Mouse (Mus musculus): ENCODE results near the gene Tfap2a. TPM values are rescaled to one million over a fixed set of nuclear protein-coding genes. Genes with fewer than 3 reads are reported as not detected.

Tfap2a gene
- polyA plus RNA-seq, 1 experiment from 2014 or later, result 0.20 TPM

- no peaks in the 10 kb centered on the region for H3K9me3 ChIP-seq (replicated peaks; ENCODE audit: control insufficient read depth, low read length)
- no peak for DNase-seq (ENCODE audit: low spot score)
- WGBS, result 21% methylated on average over 9 of the region's 9 CpGs
Observed at GRCm38 (mm10) chr13:40719741-40720082, 18.5 kb downstream of the Tfap2a start.

GRCm38 (mm10) chr13:40719066-40719740 lies 19.0 kb downstream of the Tfap2a start:
- H3K27ac ChIP-seq (ENCODE audit: low read depth, low read length), result no peak overlapping the region
- no peaks in the 10 kb centered on the region for H3K9me3 ChIP-seq (replicated peaks; ENCODE audit: control insufficient read depth, low read length)
- H3K4me1 ChIP-seq (ENCODE audit: control insufficient read depth, insufficient read depth, low read length), result peaks cover 4% of the 10 kb centered on the region; the same call in 1 of the 2 replicates
- H3K4me2 ChIP-seq (ENCODE audit: low read length), result no peak overlapping the region
- DNase-seq (ENCODE audit: low spot score) (no peak), ATAC-seq (no peak)
- WGBS, result 32% methylated on average over 14 of the region's 14 CpGs
- peaks cover 81% of the 10 kb centered on the region for H3K27me3 ChIP-seq (replicated peaks; ENCODE audit: control insufficient read depth, insufficient read depth, low read length)
- no peaks in the 10 kb centered on the region for H3K36me3 ChIP-seq (ENCODE audit: control insufficient read depth, insufficient read depth, low read length)
- no peak overlapping the region for H3K4me3 ChIP-seq (ENCODE audit: low read depth, low read length)
- H3K9ac ChIP-seq (ENCODE audit: low read length), result no peak overlapping the region

More at GRCm38 (mm10) chr13:40719741-40720082, 18.5 kb downstream of the Tfap2a start:
- Histone ChIP-seq H3K36me3 (ENCODE audit: control insufficient read depth, insufficient read depth, low read length) (no peaks in the 10 kb centered on the region), H3K4me2 (ENCODE audit: low read length) (no peak overlapping the region), H3K9ac (ENCODE audit: low read length) (no peak overlapping the region), H3K4me1 (ENCODE audit: control insufficient read depth, insufficient read depth, low read length) (peaks cover 4% of the 10 kb centered on the region; the same call in 1 of the 2 replicates), H3K27ac (ENCODE audit: low read depth, low read length) (no peak overlapping the region), H3K4me3 (ENCODE audit: low read depth, low read length) (no peak overlapping the region), H3K27me3 (replicated peaks; ENCODE audit: control insufficient read depth, insufficient read depth, low read length) (peaks cover 81% of the 10 kb centered on the region)
- no peak for ATAC-seq

- DNase-seq (ENCODE audit: low spot score), result no peak
Observed at GRCm38 (mm10) chr13:40716771-40717716, 21.1 kb downstream of the Tfap2a start.

GRCm38 (mm10) chr13:40714531-40714930 lies 23.6 kb downstream of the Tfap2a start:
- H3K27me3 ChIP-seq (replicated peaks; ENCODE audit: control insufficient read depth, insufficient read depth, low read length), result peaks cover 91% of the 10 kb centered on the region
- ATAC-seq, result no peak

More at GRCm38 (mm10) chr13:40716771-40717716, 21.1 kb downstream of the Tfap2a start:
- 8% methylated on average over 36 of the region's 37 CpGs for WGBS
- H3K9ac ChIP-seq (ENCODE audit: low read length), result no peak overlapping the region
- no peak for ATAC-seq
- no peak overlapping the region for H3K4me3 ChIP-seq (ENCODE audit: low read depth, low read length)
- H3K36me3 ChIP-seq (ENCODE audit: control insufficient read depth, insufficient read depth, low read length), result no peaks in the 10 kb centered on the region
- H3K4me1 ChIP-seq (ENCODE audit: control insufficient read depth, insufficient read depth, low read length), result no peaks in the 10 kb centered on the region
- H3K9me3 ChIP-seq (replicated peaks; ENCODE audit: control insufficient read depth, low read length), result no peaks in the 10 kb centered on the region
- H3K27me3 ChIP-seq (replicated peaks; ENCODE audit: control insufficient read depth, insufficient read depth, low read length), result peaks cover 89% of the 10 kb centered on the region
- H3K27ac ChIP-seq (ENCODE audit: low read depth, low read length), result no peak overlapping the region
- no peak overlapping the region for H3K4me2 ChIP-seq (ENCODE audit: low read length)

GRCm38 (mm10) chr13:40713681-40714080 lies 24.5 kb downstream of the Tfap2a start:
- Histone ChIP-seq H3K36me3 (ENCODE audit: control insufficient read depth, insufficient read depth, low read length) (no peaks in the 10 kb centered on the region), H3K27ac (ENCODE audit: low read depth, low read length) (no peak overlapping the region), H3K9me3 (replicated peaks; ENCODE audit: control insufficient read depth, low read length) (no peaks in the 10 kb centered on the region), H3K9ac (ENCODE audit: low read length) (no peak overlapping the region), H3K4me1 (ENCODE audit: control insufficient read depth, insufficient read depth, low read length) (no peaks in the 10 kb centered on the region), H3K27me3 (replicated peaks; ENCODE audit: control insufficient read depth, insufficient read depth, low read length) (peaks cover 86% of the 10 kb centered on the region), H3K4me2 (ENCODE audit: low read length) (no peak overlapping the region), H3K4me3 (ENCODE audit: low read depth, low read length) (no peak overlapping the region)
- DNase-seq (ENCODE audit: low spot score), result no peak
- ATAC-seq, result no peak
- WGBS, result 6% methylated on average over 5 of the region's 5 CpGs

More at GRCm38 (mm10) chr13:40714531-40714930, 23.6 kb downstream of the Tfap2a start:
- Histone ChIP-seq H3K4me3 (ENCODE audit: low read depth, low read length) (no peak overlapping the region), H3K4me2 (ENCODE audit: low read length) (no peak overlapping the region), H3K27ac (ENCODE audit: low read depth, low read length) (no peak overlapping the region), H3K4me1 (ENCODE audit: control insufficient read depth, insufficient read depth, low read length) (no peaks in the 10 kb centered on the region), H3K36me3 (ENCODE audit: control insufficient read depth, insufficient read depth, low read length) (no peaks in the 10 kb centered on the region), H3K9ac (ENCODE audit: low read length) (no peak overlapping the region), H3K9me3 (replicated peaks; ENCODE audit: control insufficient read depth, low read length) (no peaks in the 10 kb centered on the region)
- 3% methylated on average over 2 of the region's 2 CpGs for WGBS
- no peak for DNase-seq (ENCODE audit: low spot score)

- no peak overlapping the region for H3K27ac ChIP-seq (ENCODE audit: low read depth, low read length)
- peaks cover 84% of the 10 kb centered on the region for H3K27me3 ChIP-seq (replicated peaks; ENCODE audit: control insufficient read depth, insufficient read depth, low read length)
- no peak overlapping the region for H3K9ac ChIP-seq (ENCODE audit: low read length)
- DNase-seq (ENCODE audit: low spot score), result no peak
- 7% methylated on average over 4 of the region's 4 CpGs for WGBS
- ATAC-seq, result no peak
- H3K4me3 ChIP-seq (ENCODE audit: low read depth, low read length), result no peak overlapping the region
- H3K36me3 ChIP-seq (ENCODE audit: control insufficient read depth, insufficient read depth, low read length), result no peaks in the 10 kb centered on the region
- no peaks in the 10 kb centered on the region for H3K9me3 ChIP-seq (replicated peaks; ENCODE audit: control insufficient read depth, low read length)
- no peaks in the 10 kb centered on the region for H3K4me1 ChIP-seq (ENCODE audit: control insufficient read depth, insufficient read depth, low read length)
- H3K4me2 ChIP-seq (ENCODE audit: low read length), result no peak overlapping the region
Observed at GRCm38 (mm10) chr13:40713241-40713640, 24.9 kb downstream of the Tfap2a start.

- Histone ChIP-seq H3K4me1 (ENCODE audit: control insufficient read depth, insufficient read depth, low read length) (no peaks in the 10 kb centered on the region), H3K4me2 (ENCODE audit: low read length) (no peak overlapping the region), H3K27me3 (replicated peaks; ENCODE audit: control insufficient read depth, insufficient read depth, low read length) (peaks cover 84% of the 10 kb centered on the region), H3K9me3 (replicated peaks; ENCODE audit: control insufficient read depth, low read length) (no peaks in the 10 kb centered on the region), H3K4me3 (ENCODE audit: low read depth, low read length) (no peak overlapping the region), H3K27ac (ENCODE audit: low read depth, low read length) (no peak overlapping the region), H3K36me3 (ENCODE audit: control insufficient read depth, insufficient read depth, low read length) (no peaks in the 10 kb centered on the region), H3K9ac (ENCODE audit: low read length) (no peak overlapping the region)
- WGBS, result 2% methylated on average over 4 of the region's 4 CpGs
- DNase-seq (ENCODE audit: low spot score) (no peak), ATAC-seq (peak; percentile 21)
Observed at GRCm38 (mm10) chr13:40712526-40712832, 25.7 kb downstream of the Tfap2a start.

GRCm38 (mm10) chr13:40711661-40712525 lies 26.3 kb downstream of the Tfap2a start:
- Histone ChIP-seq H3K9ac (ENCODE audit: low read length) (no peak overlapping the region), H3K27me3 (replicated peaks; ENCODE audit: control insufficient read depth, insufficient read depth, low read length) (peaks cover 84% of the 10 kb centered on the region), H3K4me3 (ENCODE audit: low read depth, low read length) (no peak overlapping the region), H3K36me3 (ENCODE audit: control insufficient read depth, insufficient read depth, low read length) (no peaks in the 10 kb centered on the region), H3K4me2 (ENCODE audit: low read length) (no peak overlapping the region), H3K4me1 (ENCODE audit: control insufficient read depth, insufficient read depth, low read length) (no peaks in the 10 kb centered on the region), H3K9me3 (replicated peaks; ENCODE audit: control insufficient read depth, low read length) (no peaks in the 10 kb centered on the region), H3K27ac (ENCODE audit: low read depth, low read length) (no peak overlapping the region)
- DNase-seq (ENCODE audit: low spot score) (peak; percentile 72), ATAC-seq (peak; percentile 45)
- WGBS, result 0% methylated on average over 7 of the region's 7 CpGs

Data from forebrain, embryonic 14.5 days (tissue).